Mouse (Mus musculus) layer of hippocampus, postnatal 25 days (tissue): ENCODE data around the gene Mmrn2. TPM values are rescaled to one million over a fixed set of nuclear protein-coding genes. Genes with fewer than 3 reads are reported as not detected.

Experiments
- DNase-seq, 2 experiments: peaks; one replicate each; pipeline ENCODE4 v3.0.0; 2022; ENCODE audit warnings: mixed read lengths in 2 of 2, low spot score in 1 of 2; ENCODE audit errors: extremely low spot score in 1 of 2
- total RNA-seq, 2 experiments: library from RNA; stranded (reverse); gene quantifications; 2 replicates each; pipeline ENCODE4 v1.2.3; 2021

The Mmrn2 gene
- 1 to 10 TPM; 3.5 to 3.9 TPM for total RNA-seq

GRCm38 (mm10) chr14:34375415-34375904 lies at the start of gene Mmrn2:
Mmrn2 (plus strand) TSS chr14:34375465.
- DNase-seq, result no peak

DNA sequence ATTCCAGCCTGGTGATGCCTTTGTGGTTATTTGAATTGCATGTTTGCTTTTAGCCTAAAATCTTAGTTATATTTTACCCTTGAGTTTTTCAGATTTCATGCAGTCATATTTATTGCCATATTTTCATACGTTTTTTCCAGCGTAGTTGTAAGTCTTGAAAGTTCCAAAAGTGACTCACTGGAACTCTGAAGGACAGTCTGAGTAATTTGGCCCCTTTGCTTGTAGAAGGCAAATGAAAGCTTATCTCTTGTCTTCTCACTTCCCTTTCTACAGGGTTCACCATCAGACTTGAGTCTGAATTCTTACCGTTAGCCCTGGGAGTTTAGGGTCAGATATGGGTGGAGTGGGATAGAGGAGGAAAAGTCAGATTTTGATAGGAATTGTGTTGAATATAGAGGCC lies 48.7 kb upstream of the Mmrn2 start:
- DNase-seq, result no peak

DNA sequence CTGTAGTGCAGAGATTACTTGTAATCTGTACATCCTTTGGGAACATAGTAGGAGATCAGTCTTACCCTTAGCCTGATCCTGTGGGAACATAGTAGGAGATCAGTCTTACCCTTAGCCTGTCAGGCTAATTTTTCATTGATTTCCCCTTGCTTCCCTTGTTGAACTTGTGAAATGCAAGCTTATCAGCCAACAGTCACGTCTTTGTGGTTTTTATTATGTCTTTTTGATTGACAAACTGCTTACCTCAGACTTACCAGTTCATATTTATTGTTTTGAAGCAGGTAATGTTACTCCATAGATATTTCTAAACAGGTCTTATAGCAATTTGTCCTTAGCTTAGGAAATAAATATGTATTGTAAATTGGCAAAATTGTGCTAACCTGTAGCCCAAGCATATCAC lies 47.6 kb upstream of the Mmrn2 start:
- no peak for DNase-seq

- DNase-seq, result no peak
These were observed 44.6 kb upstream of the Mmrn2 start for GRCm38 (mm10) chr14:34330657-34331158.

DNA sequence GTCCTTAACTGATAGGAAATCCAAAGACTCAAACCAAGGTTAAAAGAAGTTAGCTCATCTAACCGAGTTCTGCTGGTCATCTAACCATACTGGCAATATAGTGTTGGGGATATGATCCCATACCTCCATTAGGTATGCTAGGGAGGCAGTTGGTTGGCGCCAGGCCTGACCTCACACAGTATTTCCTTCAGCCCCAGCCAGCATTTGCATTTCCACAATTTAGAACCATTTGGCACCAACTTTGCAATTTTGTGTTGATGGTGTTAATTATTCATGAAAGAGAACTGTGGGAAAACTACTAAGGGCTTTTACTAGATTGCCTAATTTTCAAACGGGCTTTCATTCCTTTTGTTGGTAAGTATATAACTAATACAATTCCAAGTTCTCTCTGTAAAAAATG lies 43.4 kb upstream of the Mmrn2 start:
- no peak for DNase-seq

DNA sequence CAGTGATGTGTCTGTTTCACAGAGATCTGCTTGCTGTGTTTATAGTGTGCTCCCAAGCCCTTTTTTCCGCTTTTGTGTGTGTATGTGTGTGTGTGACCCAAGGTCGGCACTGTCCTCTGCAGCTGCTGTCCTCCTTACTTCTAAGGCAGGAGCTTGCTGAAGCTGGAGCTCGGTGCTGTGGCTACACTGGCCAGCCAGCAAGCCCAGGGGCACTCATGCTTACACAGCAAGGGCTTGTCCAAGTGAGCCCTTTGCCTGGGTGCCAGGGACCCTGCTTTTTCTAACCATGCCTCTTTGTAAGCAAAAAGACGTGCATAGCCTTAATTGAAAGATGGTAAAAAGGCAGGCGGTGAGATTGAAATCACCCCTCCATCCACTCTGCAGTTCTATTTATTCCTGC lies 42.8 kb upstream of the Mmrn2 start:
- DNase-seq, result no peak

- DNase-seq, result no peak
These were observed 35.8 kb upstream of the Mmrn2 start for GRCm38 (mm10) chr14:34339446-34339845.

DNA sequence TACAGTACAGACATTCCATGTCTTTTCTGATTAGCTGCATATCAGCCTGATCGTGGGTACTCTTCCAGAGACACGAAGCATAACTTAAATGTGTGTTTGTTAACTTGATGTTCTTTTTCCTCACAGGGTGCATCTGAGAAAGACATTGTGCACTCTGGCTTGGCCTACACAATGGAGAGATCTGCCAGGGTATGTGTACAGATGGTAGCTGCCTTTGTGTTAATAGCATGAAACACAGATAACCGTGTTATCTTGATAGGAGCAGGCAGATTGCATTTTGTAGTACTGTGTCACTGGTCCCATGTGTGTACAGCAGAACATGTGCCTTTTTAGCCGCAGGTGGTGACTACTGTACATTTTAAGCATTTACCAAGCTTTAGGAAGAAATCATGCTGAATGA lies 33.3 kb upstream of the Mmrn2 start:
- no peak for DNase-seq

DNA sequence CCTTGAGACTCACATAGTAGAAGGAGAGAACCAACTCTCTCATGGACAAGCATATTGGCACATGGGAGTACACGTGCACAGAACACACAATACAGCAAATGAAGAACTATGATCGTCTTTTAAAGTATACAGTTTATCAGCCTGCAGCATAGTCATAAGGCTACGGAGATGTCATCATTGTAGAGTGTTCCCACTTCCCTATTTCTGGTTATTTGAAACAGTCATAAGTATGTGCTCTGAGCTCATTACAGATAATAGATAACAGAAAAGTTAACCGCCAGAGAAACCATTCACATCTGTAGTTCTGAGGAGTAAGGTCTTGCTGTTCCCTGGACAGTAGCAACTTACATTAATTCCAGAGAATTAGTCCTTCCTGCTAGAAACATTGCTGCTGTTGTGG lies 32.2 kb upstream of the Mmrn2 start:
- no peak for DNase-seq

- DNase-seq, result no peak
These were observed 30.9 kb upstream of the Mmrn2 start for GRCm38 (mm10) chr14:34344361-34344760.

DNA sequence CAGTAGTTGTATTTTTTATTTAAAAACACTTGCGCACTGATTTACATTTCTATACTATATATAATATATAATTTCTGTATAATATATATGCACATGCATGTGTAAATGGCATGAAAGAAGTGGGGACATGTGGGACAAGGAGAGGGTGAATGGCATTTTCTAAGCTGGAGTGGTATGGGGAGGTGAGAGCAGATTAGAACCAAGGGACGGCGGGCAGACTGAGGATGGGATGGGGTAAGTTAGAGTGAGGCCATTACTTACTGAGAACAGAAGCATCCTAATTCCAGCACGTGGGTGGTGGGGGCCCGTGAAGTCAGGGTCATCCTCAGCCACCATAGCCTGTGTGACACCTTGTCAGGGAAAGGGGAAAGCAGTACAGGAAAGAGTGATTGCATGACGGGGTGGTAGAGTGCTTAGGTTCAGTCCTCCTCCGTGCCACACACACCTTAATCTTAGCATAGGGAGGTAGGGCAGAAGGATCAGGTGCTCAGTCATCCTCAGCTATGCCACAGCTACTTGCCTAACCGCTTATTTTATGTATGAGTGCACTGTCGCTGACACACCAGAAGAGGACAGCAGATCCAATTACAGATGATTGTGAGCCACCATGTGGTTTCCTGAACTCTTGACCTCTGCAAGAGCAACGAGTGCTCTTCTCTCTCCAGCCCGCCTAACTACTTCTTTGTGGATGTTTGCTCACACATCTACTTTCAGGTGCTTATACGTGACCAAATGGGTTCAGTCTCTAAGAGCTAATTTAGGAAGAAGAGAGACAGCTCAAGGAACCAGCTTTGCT lies 29.3 kb upstream of the Mmrn2 start:
- DNase-seq, result no peak

DNA sequence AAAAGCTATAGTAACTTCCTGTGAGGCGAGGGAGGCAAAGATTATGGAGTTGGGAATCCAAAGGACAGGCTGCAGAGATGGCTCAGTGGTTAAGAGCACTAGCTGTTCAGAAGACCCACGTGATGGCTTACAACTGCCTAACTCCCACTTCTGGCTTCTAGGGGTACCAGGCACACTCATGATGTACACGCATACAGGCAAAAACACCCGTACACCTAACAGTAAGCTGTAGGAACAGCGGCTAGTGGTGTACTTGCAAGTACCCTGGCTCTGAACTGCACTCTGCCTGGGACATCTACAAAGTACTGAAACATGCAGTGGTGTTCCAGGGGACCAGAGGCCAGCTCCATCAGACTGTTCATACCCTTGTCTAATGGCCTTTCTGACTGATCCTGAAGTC lies 28.2 kb upstream of the Mmrn2 start:
- DNase-seq, result no peak

- DNase-seq, result no peak
These were observed 27.0 kb upstream of the Mmrn2 start for GRCm38 (mm10) chr14:34348301-34348700.

DNA sequence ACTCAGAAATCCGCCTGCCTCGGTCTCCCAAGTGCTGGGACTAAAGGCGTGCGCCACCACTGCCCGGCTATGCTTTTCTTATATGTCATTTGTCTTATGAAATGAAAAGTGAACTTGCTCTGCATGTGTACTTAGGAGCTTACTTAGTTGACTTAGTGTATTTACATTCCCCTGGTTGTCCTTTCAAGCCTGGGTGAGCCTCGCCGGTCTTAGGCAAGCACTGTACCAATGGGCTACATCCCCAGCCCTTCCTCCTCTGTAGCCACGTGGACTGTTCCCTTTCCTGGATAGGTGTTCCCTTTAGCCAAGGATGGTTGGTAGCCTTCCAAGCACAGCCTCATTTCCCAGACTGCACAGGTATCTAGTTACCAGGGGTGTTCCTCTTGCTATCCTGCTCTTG lies 26.3 kb upstream of the Mmrn2 start:
- no peak for DNase-seq

GRCm38 (mm10) chr14:34351660-34352059 lies 23.6 kb upstream of the Mmrn2 start:
- DNase-seq, result no peak

GRCm38 (mm10) chr14:34352523-34352922 lies 22.7 kb upstream of the Mmrn2 start:
- no peak for DNase-seq

GRCm38 (mm10) chr14:34353326-34353725 lies 21.9 kb upstream of the Mmrn2 start:
- DNase-seq, result no peak

GRCm38 (mm10) chr14:34354456-34354855 lies 20.8 kb upstream of the Mmrn2 start:
- no peak for DNase-seq

DNA sequence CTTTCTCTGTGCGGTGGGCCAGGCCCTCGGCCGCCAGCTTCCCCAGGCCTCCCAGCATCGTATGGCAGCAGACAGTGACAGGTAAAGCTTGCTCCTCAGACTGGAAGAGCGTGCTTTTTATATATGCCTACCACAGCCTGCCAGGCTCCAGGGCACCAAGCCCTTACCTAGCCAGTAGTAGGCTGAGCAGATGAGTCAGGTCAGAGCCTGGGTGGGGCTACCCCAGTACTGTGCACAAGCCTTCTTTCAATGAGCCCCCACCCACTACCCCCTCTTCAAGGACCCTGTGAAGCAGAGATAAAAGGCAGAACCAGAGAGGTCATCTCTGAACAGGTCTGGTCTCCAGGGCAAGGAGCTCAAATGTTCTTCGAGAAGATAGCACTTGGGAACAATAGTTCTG lies 20.0 kb upstream of the Mmrn2 start, which contains the start of gene Fam25c:
Fam25c (minus strand) TSS at position 133 of the 400 bp plus-strand sequence.
- no peak for DNase-seq

DNA sequence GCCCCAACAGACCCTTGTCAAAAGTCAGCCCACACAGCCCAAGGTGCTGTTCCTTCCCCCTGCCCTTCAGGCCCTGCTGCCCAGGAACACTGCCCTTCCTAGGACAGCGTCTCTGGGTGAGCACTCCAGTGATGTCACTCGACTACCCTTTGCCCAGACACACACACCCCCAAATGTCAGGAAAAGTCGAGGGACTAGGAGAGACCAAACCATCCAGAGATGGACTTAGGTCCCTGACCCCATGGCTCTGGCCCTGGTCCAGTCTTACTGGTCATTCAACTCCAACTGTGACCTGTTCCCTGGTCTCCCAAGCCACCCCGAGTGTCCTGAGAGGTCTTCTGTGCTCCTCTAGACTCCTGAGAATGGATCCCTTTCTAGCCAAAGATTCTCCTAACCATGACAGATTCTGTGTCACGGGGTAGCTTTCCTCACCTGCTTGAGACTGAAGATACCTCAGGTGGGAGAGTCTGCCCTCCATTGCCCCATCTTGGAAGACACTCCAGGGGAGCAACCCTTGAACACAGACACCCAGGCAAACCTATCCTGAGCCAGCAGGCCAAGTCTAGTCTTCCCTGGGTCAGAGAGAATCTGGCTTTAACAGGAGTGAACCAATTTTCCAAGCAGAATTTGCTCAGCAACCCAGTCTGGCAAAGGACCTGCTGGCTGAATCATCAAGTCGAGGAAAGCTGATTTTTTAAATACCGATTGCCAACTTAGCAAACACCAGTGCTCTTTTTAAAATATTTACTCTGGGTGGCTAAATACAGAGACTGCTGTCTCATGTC lies 17.4 kb upstream of the Mmrn2 start:
- DNase-seq, result no peak

GRCm38 (mm10) chr14:34359676-34360244 lies 15.5 kb upstream of the Mmrn2 start:
- no peak for DNase-seq
